ENCODE assay signal across 11 mouse cellular contexts in the genomic region with DNA sequence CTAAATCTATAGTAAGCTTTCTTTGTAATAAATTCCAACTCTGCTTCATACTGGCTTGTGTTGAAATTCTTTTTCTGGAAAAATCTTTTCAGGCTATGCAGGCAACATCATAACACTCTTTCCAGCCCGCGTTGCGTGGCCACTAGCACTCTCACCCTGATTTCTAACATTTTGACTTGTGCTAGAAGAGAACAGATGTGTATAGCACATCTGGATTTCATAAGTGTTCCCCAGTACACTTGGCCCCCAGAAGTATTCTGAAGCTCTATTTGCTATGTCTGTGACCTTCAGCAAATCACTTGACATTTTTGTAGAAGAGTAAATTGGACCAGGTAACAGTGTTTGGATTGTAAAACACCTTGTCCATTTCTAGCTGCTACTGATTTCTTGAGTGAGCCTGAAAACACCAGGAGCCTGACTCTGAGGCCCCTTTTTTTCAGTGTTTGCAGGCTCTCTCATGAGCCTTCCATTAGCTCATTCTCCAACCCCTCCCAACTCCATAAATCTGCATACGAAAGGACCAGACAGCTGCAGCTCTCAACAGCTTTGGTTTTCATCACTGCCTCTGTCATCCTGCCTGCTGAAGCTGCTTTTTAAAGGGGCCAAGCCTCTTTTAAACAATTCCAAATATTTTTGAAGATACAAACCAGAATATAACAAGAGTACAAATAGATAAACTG.
DNase-seq lines count a peak whose midpoint lies in the region; ATAC-seq and TF ChIP-seq lines count a peak whose summit lies in the region.
"Had no signal": no experiment of that assay in that cellular context is flagged by ENCODE, and none has a peak within 500 bp of the region (broad histone marks: within the 10 kb centered on the region; RNA-seq: fewer than 3 reads in every experiment).

No protein-coding gene starts in this region.

- H3K4me1 ChIP-seq in hindbrain, postnatal 0 days (ENCODE audit: insufficient read depth, low read length) = no peaks in the 10 kb centered on the region
- H3K4me1 ChIP-seq in neural tube, embryonic 12.5 days = no peaks in the 10 kb centered on the region

- no peak for DNase-seq in frontal cortex, postnatal 14 days (ENCODE audit: low spot score in 2 of 2)
- peak; percentile 65 for DNase-seq in embryo, embryonic 10.5 days (ENCODE audit: low spot score)
- DNase-seq in hindbrain, postnatal 0 days (ENCODE audit: low spot score) = peak; percentile 55
- DNase-seq in adrenal gland, adult 18-20 months (ENCODE audit: low spot score in 2 of 2) = no peak
- DNase-seq in adrenal gland, postnatal 14 days = no peak
- no peak for DNase-seq in gastrocnemius, adult 2 months
- DNase-seq: cerebellum, postnatal 36 days; gastrocnemius, postnatal 25 days; kidney, adult 18-20 months had no signal

- 72% methylated on average over 4 of the region's 4 CpGs for WGBS in hindbrain, postnatal 0 days
- WGBS in neural tube, embryonic 12.5 days = 65% methylated on average over 4 of the region's 4 CpGs

- H3K9me3 ChIP-seq in hindbrain, postnatal 0 days (ENCODE audit: low read length) = no peaks in the 10 kb centered on the region
- H3K9me3 ChIP-seq in neural tube, embryonic 12.5 days = no peaks in the 10 kb centered on the region

- intact Hi-C loops in gastrocnemius, adult 2 months (cut with DNase I) = no loop called here

- ATAC-seq in frontal cortex, adult (ENCODE audit: low TSS enrichment) = peak; percentile 98
- ATAC-seq in hindbrain, postnatal 0 days = peak; percentile 84
- peak; percentile 83 for ATAC-seq in neural tube, embryonic 12.5 days (ENCODE audit: low FRiP score, low read depth)

- H3K9ac ChIP-seq in hindbrain, postnatal 0 days (replicated peaks; ENCODE audit: low read length) = no peak overlapping the region
- no peak overlapping the region for H3K9ac ChIP-seq in neural tube, embryonic 12.5 days

- no peaks in the 10 kb centered on the region for H3K27me3 ChIP-seq in hindbrain, postnatal 0 days (ENCODE audit: insufficient read depth, low read length)
- H3K27me3 ChIP-seq in neural tube, embryonic 12.5 days (replicated peaks) = no peaks in the 10 kb centered on the region

- no peak for TF ChIP-seq CTCF in hindbrain, postnatal 0 days (IDR thresholded peaks at IDR 0.05; ENCODE audit: low read depth)
- no peak for TF ChIP-seq CTCF in gastrocnemius, adult 2 months (IDR thresholded peaks at IDR 0.05)

- no peak overlapping the region for H3K4me3 ChIP-seq in hindbrain, postnatal 0 days (ENCODE audit: low read length)
- H3K4me3 ChIP-seq in neural tube, embryonic 12.5 days = no peak overlapping the region
- no peak overlapping the region for H3K4me3 ChIP-seq in gastrocnemius, adult 2 months

- no peak overlapping the region for H3K4me2 ChIP-seq in hindbrain, postnatal 0 days (ENCODE audit: low read depth, low read length)
- H3K4me2 ChIP-seq in neural tube, embryonic 12.5 days (replicated peaks) = no peak overlapping the region

- no peak overlapping the region; the same call in 1 of the 2 replicates for H3K27ac ChIP-seq in hindbrain, postnatal 0 days
- H3K27ac ChIP-seq in neural tube, embryonic 12.5 days = no peak overlapping the region
- no peak overlapping the region for H3K27ac ChIP-seq in gastrocnemius, adult 2 months

- no peaks in the 10 kb centered on the region for H3K36me3 ChIP-seq in hindbrain, postnatal 0 days (ENCODE audit: insufficient read depth, low read length)
- H3K36me3 ChIP-seq in neural tube, embryonic 12.5 days = no peaks in the 10 kb centered on the region

Comparison
In these comparisons a context has a peak if more than half of its experiments do, and no peak if none do; other contexts are left out.
1. DNase-seq: peak in embryo, embryonic 10.5 days (single experiment) and hindbrain, postnatal 0 days (single experiment); none in frontal cortex, postnatal 14 days (0 of 2), adrenal gland, adult 18-20 months (0 of 2), adrenal gland, postnatal 14 days (single experiment) and gastrocnemius, adult 2 months (single experiment).
2. Peak in every context shown above with its lines, with median percentiles within 50 percentile points of each other: ATAC-seq.